Mouse (Mus musculus) activated CD4-positive, CD25-positive, alpha-beta regulatory T cell, adult 4 months (primary cell): Measurements from ENCODE around the gene Gm17364. TPM values are rescaled to one million over a fixed set of nuclear protein-coding genes. Genes with fewer than 3 reads are reported as not detected.

Source experiments
- polyA plus RNA-seq, 2 experiments: library from polyadenylated mRNA; unstranded; fragments of 100-300 nt; shearing (Covaris generic); gene quantifications; one replicate each; pipeline ENCODE4 v1.2.1; 2017

Gene Gm17364
- polyA plus RNA-seq, 2 experiments from 2014 or later, result not detected

Other genes with a start within 250 kb of the Gm17364 start
- gene Mak, start 194.3 kb downstream of the Gm17364 start, polyA plus RNA-seq, result under 1 TPM in 1 of 2 experiments, not detected in 1; 0.12 TPM
- under 1 TPM in 1 of 2 experiments, not detected in 1; 0.38 TPM for gene Gcm2, start 162.9 kb downstream of the Gm17364 start, polyA plus RNA-seq
- under 1 TPM in 1 of 2 experiments, not detected in 1; 0.33 TPM for gene Sycp2l, start 159.7 kb downstream of the Gm17364 start, polyA plus RNA-seq
- not detected for gene Elovl2, start 53.6 kb downstream of the Gm17364 start, polyA plus RNA-seq
- gene Smim13, start 24.1 kb downstream of the Gm17364 start, polyA plus RNA-seq, result 1 to 10 TPM; 3.7 to 3.8 TPM
- gene Nedd9, start 213.4 kb upstream of the Gm17364 start, polyA plus RNA-seq, result 100 to 1,000 TPM; 129 to 130 TPM